Mouse (Mus musculus): ENCODE measurements around the gene Dusp2. TPM values are rescaled to one million over a fixed set of nuclear protein-coding genes. Genes with fewer than 3 reads are reported as not detected.

Gene Dusp2
- polyA plus RNA-seq, 1 experiment from 2014 or later: 4.4 TPM

DNA sequence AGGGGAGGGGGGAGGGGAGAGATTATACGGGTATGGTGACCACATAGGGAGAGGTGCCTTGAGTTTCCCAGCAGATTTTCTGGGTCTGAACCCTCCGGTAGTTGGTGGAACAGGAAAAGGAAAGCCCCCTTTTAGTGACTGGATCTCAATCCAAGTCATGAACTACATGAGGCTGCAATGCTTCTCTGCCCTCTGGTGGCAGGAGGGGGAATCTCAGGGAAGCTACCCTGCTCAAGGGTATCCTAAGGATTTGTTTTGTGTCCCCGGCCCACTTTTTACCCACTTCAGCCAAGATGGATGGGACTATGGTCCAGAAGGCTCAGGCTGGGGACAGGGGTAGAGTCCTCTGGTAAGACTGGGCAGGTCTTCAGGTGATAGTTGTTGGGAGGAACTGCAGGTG, 5.2 kb downstream of the Dusp2 start:
- Histone ChIP-seq H3K4me3 (ENCODE audit: low read depth, low read length) (no peak overlapping the region), H3K27ac (ENCODE audit: low read depth, low read length) (no peak overlapping the region), H3K4me1 (ENCODE audit: control insufficient read depth, insufficient read depth, low read length) (peaks cover 3% of the 10 kb centered on the region; the same call in 1 of the 2 replicates), H3K27me3 (ENCODE audit: control insufficient read depth, insufficient read depth, low read length) (peaks cover 12% of the 10 kb centered on the region), H3K36me3 (ENCODE audit: control insufficient read depth, insufficient read depth, low read length) (no peaks in the 10 kb centered on the region), H3K4me2 (no peak overlapping the region), H3K9ac (ENCODE audit: low read length) (no peak overlapping the region), H3K9me3 (ENCODE audit: control insufficient read depth, low read length) (no peaks in the 10 kb centered on the region)
- DNase-seq (ENCODE audit: low spot score, missing footprints): peak; percentile 93
- 26% methylated on average over 3 of the region's 3 CpGs for WGBS
- ATAC-seq (ENCODE audit: low FRiP score): peak; percentile 57

DNA sequence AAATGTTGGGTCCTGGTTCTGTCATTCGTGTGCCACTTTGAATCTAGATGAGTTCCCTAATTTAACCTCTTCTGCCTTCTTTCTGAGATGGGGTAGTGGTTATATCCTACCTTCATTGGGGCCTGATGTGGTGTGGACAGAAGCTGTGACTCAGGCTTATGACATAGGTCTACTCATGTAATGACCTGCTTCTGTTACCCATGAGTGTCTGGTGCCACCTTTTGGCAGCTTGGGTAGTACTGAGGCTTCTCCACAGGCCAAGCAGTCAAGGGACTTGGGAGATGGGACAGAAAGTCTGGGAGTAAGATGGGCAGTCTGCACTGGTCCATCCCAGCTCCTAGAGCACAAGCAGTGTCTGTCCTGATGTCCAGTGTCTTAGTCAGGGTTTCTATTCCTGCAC, 10.4 kb downstream of the Dusp2 start:
- Histone ChIP-seq H3K9ac (ENCODE audit: low read length) (no peak overlapping the region), H3K27me3 (ENCODE audit: control insufficient read depth, insufficient read depth, low read length) (no peaks in the 10 kb centered on the region), H3K36me3 (ENCODE audit: control insufficient read depth, insufficient read depth, low read length) (no peaks in the 10 kb centered on the region), H3K4me3 (ENCODE audit: low read depth, low read length) (no peak overlapping the region), H3K4me1 (ENCODE audit: control insufficient read depth, insufficient read depth, low read length) (no peaks in the 10 kb centered on the region), H3K9me3 (ENCODE audit: control insufficient read depth, low read length) (no peaks in the 10 kb centered on the region), H3K27ac (ENCODE audit: low read depth, low read length) (no peak overlapping the region), H3K4me2 (no peak overlapping the region)
- WGBS: 73% methylated on average over 1 of the region's 1 CpGs
- DNase-seq (ENCODE audit: low spot score, missing footprints) (no peak), ATAC-seq (ENCODE audit: low FRiP score) (no peak)

DNA sequence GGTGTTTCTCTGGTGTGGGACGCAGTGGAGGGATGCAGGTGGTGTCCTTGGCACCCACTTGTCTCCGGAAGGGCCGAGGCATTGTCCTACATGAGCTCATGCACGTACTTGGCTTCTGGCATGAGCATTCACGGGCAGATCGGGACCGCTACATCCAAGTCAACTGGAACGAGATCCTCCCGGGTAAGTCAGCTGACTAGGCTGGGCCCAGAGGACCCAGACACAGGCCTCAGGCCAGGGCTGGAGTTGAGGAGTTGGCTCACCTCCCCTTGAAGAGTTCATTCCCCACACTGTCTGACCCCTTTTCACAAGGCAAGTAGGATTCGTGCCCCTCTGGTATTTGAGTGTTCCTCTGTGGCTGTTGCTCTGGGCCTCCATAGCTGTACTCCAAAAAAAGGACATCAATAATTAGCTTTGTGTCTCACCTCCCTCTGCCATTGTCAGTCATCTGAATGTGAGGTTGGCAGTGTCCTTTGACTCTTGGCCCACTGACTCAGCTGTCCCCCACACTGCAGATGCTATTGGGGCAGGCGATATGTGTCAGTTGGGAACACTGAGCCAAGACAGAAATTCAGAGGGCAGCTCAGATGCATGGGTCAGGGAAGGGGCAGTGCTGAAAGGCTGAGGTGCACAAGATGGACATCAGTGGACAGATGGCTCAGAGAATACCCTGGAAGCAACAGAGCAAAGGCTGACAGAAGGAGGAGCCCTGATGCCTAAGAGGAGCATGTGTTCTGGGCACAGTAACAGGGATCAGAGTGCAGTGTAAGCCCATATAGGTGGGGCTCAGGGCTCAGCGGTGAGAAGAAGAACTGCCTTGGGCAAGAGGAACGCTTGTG, 11.4 kb downstream of the Dusp2 start:
- no peak for ATAC-seq (ENCODE audit: low FRiP score)

DNA sequence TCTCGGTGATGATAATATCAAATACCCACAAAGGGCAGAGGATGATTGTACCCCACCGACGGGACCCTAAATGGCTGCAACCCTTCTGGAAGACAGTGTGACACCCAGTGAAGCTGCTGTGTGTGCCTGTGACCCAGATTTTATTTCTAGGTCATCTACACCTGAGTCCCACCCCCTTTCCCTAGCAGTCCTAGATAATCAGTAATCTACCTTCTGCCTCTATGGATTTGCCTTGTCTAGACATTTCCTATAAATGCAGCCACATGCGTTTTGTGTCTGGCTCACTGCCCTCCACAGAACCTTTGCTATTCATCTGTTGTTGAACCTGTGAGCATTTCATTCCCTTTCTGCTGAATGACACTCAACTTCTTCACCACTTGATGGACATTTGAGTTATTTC, 17.9 kb downstream of the Dusp2 start:
- H3K4me1 ChIP-seq (ENCODE audit: control insufficient read depth, insufficient read depth, low read length): no peaks in the 10 kb centered on the region
- H3K4me2 ChIP-seq: no peak overlapping the region
- H3K4me3 ChIP-seq (ENCODE audit: low read depth, low read length): no peak overlapping the region
- WGBS: 89% methylated on average over 4 of the region's 4 CpGs
- no peaks in the 10 kb centered on the region for H3K36me3 ChIP-seq (ENCODE audit: control insufficient read depth, insufficient read depth, low read length)
- DNase-seq (ENCODE audit: low spot score, missing footprints) (no peak), ATAC-seq (ENCODE audit: low FRiP score) (no peak)
- H3K9ac ChIP-seq (ENCODE audit: low read length): no peak overlapping the region
- no peak overlapping the region for H3K27ac ChIP-seq (ENCODE audit: low read depth, low read length)
- no peaks in the 10 kb centered on the region for H3K9me3 ChIP-seq (ENCODE audit: control insufficient read depth, low read length)
- no peaks in the 10 kb centered on the region for H3K27me3 ChIP-seq (ENCODE audit: control insufficient read depth, insufficient read depth, low read length)

More for the DNA sequence above, 11.4 kb downstream of the Dusp2 start:
- H3K4me1 ChIP-seq (ENCODE audit: control insufficient read depth, insufficient read depth, low read length): no peaks in the 10 kb centered on the region
- no peaks in the 10 kb centered on the region for H3K27me3 ChIP-seq (ENCODE audit: control insufficient read depth, insufficient read depth, low read length)
- H3K4me2 ChIP-seq: no peak overlapping the region
- H3K36me3 ChIP-seq (ENCODE audit: control insufficient read depth, insufficient read depth, low read length): no peaks in the 10 kb centered on the region
- DNase-seq (ENCODE audit: low spot score, missing footprints): no peak
- no peak overlapping the region for H3K27ac ChIP-seq (ENCODE audit: low read depth, low read length)
- no peak overlapping the region for H3K9ac ChIP-seq (ENCODE audit: low read length)
- H3K9me3 ChIP-seq (ENCODE audit: control insufficient read depth, low read length): no peaks in the 10 kb centered on the region
- WGBS: 80% methylated on average over 13 of the region's 13 CpGs
- H3K4me3 ChIP-seq (ENCODE audit: low read depth, low read length): no peak overlapping the region

DNA sequence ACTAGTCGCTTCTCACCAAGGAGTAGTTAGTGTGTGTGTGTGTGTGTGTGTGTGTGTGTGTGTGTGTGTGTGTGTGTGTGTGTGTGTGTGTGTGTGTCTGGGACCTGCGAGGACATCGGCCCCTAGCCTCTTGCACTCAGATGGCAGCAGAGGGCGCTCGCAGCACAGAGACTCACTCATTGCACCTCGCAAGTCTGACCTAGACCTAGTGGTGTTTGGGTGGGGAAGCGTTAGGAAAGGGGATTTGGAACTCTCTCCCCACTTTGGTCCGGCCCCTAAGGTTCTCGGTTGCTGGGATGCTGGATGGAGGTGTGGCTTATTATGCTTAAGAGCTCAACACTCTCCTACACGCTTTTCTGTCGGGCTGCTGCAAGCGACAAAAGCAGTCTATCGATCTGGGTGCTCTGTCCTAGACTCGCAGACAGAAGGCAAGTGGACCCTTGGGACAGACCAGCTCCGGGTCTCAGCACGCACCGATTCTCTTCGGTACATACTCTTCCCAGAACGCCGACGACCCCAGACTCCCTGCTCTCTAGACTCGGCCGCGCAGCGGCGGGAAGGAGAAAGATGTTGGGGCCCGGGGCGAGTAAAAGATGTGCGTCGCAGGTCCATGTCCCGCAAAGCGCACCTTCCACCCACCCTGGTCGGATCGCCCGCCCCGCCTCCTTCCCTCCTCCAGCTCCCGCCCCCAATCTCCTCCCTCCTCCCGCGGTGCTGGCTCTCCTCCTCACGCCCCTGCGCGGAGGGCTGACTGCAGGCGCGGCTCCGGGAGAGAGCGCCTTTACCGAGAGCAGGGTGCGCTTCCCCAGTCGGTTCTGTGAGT, 26.7 kb downstream of the Dusp2 start, which contains the start of gene Adra2b:
Gene Adra2b (plus strand): TSS at position 750 of the 823 bp plus-strand sequence.
- Histone ChIP-seq H3K9ac (ENCODE audit: low read length) (peak within 1 kb of the TSS; percentile 36; the same call in 1 of the 2 replicates), H3K9me3 (ENCODE audit: control insufficient read depth, low read length) (no peaks in the 10 kb centered on the region), H3K4me3 (ENCODE audit: low read depth, low read length) (peak within 1 kb of the TSS; percentile 33), H3K27ac (ENCODE audit: low read depth, low read length) (no peak within 1 kb of the TSS), H3K27me3 (ENCODE audit: control insufficient read depth, insufficient read depth, low read length) (peaks cover 40% of the 10 kb centered on the region), H3K4me1 (ENCODE audit: control insufficient read depth, insufficient read depth, low read length) (peaks cover 7% of the 10 kb centered on the region), H3K36me3 (ENCODE audit: control insufficient read depth, insufficient read depth, low read length) (no peaks in the 10 kb centered on the region), H3K4me2 (peak within 1 kb of the TSS; percentile 58)
- 1% methylated on average over 48 of the region's 49 CpGs for WGBS
- DNase-seq (ENCODE audit: low spot score, missing footprints) (peak; percentile 97), ATAC-seq (ENCODE audit: low FRiP score) (peak; percentile 78)

DNA sequence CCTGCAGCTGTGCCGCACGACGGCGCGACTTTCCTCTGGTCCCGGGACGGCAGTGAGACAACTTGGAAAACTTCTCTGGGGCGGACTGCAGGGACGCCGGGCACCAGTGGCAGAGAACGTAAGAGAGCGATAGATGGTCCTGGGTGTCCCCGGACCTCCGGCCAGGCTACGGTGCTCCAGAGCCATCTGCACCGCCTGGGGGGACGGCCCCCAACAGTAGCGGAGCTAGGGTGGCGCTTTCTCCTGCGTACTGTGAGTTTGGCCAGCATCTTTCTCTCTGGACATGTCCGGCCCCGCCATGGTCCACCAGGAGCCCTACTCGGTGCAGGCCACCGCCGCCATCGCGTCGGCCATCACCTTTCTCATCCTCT, 27.3 kb downstream of the Dusp2 start:
- Histone ChIP-seq H3K9ac (ENCODE audit: low read length) (peak overlapping the region; percentile 36; the same call in 1 of the 2 replicates), H3K9me3 (ENCODE audit: control insufficient read depth, low read length) (no peaks in the 10 kb centered on the region), H3K27me3 (ENCODE audit: control insufficient read depth, insufficient read depth, low read length) (peaks cover 40% of the 10 kb centered on the region), H3K4me1 (ENCODE audit: control insufficient read depth, insufficient read depth, low read length) (peaks cover 7% of the 10 kb centered on the region), H3K4me2 (peak overlapping the region; percentile 58), H3K36me3 (ENCODE audit: control insufficient read depth, insufficient read depth, low read length) (no peaks in the 10 kb centered on the region), H3K27ac (ENCODE audit: low read depth, low read length) (no peak overlapping the region), H3K4me3 (ENCODE audit: low read depth, low read length) (peak overlapping the region; percentile 33)
- DNase-seq (ENCODE audit: low spot score, missing footprints) (no peak), ATAC-seq (ENCODE audit: low FRiP score) (peak; percentile 49; the same call in 1 of the 2 replicates)
- 1% methylated on average over 28 of the region's 28 CpGs for WGBS

DNA sequence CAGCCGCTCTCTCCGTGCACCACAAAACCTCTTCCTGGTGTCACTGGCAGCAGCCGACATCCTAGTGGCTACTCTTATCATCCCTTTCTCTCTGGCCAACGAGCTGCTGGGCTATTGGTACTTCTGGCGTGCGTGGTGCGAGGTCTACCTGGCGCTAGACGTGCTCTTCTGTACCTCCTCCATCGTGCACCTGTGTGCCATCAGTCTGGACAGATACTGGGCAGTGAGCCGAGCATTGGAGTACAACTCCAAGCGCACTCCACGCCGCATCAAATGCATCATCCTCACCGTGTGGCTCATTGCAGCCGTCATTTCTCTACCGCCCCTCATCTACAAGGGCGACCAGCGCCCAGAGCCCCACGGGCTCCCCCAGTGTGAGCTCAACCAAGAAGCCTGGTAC, 27.7 kb downstream of the Dusp2 start:
- WGBS: 5% methylated on average over 20 of the region's 20 CpGs
- Histone ChIP-seq H3K27me3 (ENCODE audit: control insufficient read depth, insufficient read depth, low read length) (peaks cover 40% of the 10 kb centered on the region), H3K4me3 (ENCODE audit: low read depth, low read length) (peak overlapping the region; percentile 33), H3K9ac (ENCODE audit: low read length) (peak overlapping the region; percentile 36; the same call in 1 of the 2 replicates), H3K4me1 (ENCODE audit: control insufficient read depth, insufficient read depth, low read length) (peaks cover 7% of the 10 kb centered on the region), H3K4me2 (peak overlapping the region; percentile 58), H3K36me3 (ENCODE audit: control insufficient read depth, insufficient read depth, low read length) (no peaks in the 10 kb centered on the region), H3K27ac (ENCODE audit: low read depth, low read length) (no peak overlapping the region), H3K9me3 (ENCODE audit: control insufficient read depth, low read length) (no peaks in the 10 kb centered on the region)
- ATAC-seq (ENCODE audit: low FRiP score) (no peak), DNase-seq (ENCODE audit: low spot score, missing footprints) (no peak)

DNA sequence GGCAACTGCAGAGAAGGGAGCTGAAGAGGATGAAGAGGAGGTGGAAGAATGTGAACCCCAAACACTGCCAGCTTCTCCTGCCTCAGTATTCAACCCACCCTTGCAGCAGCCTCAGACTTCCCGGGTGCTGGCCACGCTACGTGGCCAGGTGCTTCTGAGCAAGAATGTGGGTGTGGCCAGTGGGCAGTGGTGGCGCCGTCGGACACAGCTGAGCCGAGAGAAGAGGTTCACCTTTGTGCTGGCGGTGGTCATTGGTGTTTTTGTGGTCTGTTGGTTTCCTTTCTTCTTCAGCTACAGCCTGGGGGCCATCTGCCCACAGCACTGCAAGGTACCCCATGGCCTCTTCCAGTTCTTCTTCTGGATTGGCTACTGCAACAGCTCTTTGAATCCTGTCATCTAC, 28.5 kb downstream of the Dusp2 start:
- H3K4me1 ChIP-seq (ENCODE audit: control insufficient read depth, insufficient read depth, low read length): peaks cover 7% of the 10 kb centered on the region
- ATAC-seq (ENCODE audit: low FRiP score): no peak
- H3K27ac ChIP-seq (ENCODE audit: low read depth, low read length): no peak overlapping the region
- H3K36me3 ChIP-seq (ENCODE audit: control insufficient read depth, insufficient read depth, low read length): no peaks in the 10 kb centered on the region
- no peaks in the 10 kb centered on the region for H3K9me3 ChIP-seq (ENCODE audit: control insufficient read depth, low read length)
- H3K4me2 ChIP-seq: no peak overlapping the region
- H3K4me3 ChIP-seq (ENCODE audit: low read depth, low read length): no peak overlapping the region
- H3K27me3 ChIP-seq (ENCODE audit: control insufficient read depth, insufficient read depth, low read length): peaks cover 40% of the 10 kb centered on the region
- WGBS: 21% methylated on average over 8 of the region's 8 CpGs
- DNase-seq (ENCODE audit: low spot score, missing footprints): no peak
- H3K9ac ChIP-seq (ENCODE audit: low read length): no peak overlapping the region
